In the genomic region with DNA sequence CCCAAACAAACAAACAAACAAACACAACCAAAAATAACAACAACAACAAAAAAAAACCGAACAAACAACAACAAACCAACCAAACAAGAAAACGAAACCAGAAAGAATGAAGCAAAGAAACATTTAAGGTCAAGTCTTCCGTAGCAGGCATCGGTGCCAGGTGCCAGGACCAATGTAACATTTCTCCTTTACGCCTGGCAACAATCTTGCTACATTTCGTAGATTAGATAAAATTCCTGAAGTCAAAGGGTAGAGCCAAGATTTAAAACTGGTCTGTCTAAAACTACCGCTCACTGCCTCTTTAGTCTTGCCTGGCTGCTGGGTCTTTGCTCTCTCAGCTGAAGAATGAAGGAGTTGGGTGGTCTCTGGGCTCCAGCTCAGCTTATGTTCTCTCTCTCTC, we compare ENCODE assay signal across 24 mouse cellular contexts. TPM values are rescaled to one million over a fixed set of nuclear protein-coding genes. Genes with fewer than 3 reads are reported as not detected.
DNase-seq lines count a peak whose midpoint lies in the region; ATAC-seq and TF ChIP-seq lines count a peak whose summit lies in the region.
"Had no signal": no experiment of that assay in that cellular context is flagged by ENCODE, and none has a peak within 500 bp of the region (broad histone marks: within the 10 kb centered on the region; RNA-seq: fewer than 3 reads in every experiment).

No protein-coding gene starts in this region.

- H3K27ac ChIP-seq in heart, embryonic 14.5 days (replicated peaks in 1 of 2; ENCODE audit: control insufficient read depth in 1 of 2, insufficient read depth in 1 of 2, low read depth in 2 of 2, low read length in 2 of 2), result peak overlapping the region in 1 of 2 experiments; percentile 41; a peak in 1 of 4 replicates
- no peak overlapping the region for H3K27ac ChIP-seq in midbrain, embryonic 11.5 days (ENCODE audit: low read depth, low read length)
- no peak overlapping the region for H3K27ac ChIP-seq in midbrain, postnatal 0 days (ENCODE audit: low read depth, low read length)
- H3K27ac ChIP-seq in hindbrain, embryonic 10.5 days, result no peak overlapping the region
- H3K27ac ChIP-seq: hindbrain, embryonic 13.5 days; kidney, embryonic 15.5 days; limb, embryonic 12.5 days; liver, embryonic 15.5 days; macrophage; stomach, embryonic 15.5 days had no signal

- intact Hi-C loops in heart, postnatal 14 days (cut with DNase I), result no loop called here

- no peak for ATAC-seq in heart, embryonic 14.5 days (ENCODE audit: insufficient number of reproducible peaks, insufficient read depth, low FRiP score, low read depth)
- no peak for ATAC-seq in midbrain, embryonic 11.5 days (ENCODE audit: low FRiP score)
- no peak for ATAC-seq in midbrain, postnatal 0 days (ENCODE audit: low FRiP score)
- ATAC-seq: forebrain, postnatal 0 days; inflammation-experienced regulatory T-cells, adult 6 months had no signal

- peak overlapping the region; percentile 52 for H3K4me2 ChIP-seq in heart, embryonic 14.5 days (ENCODE audit: low read length)
- H3K4me2 ChIP-seq in midbrain, embryonic 11.5 days, result no peak overlapping the region
- no peak overlapping the region for H3K4me2 ChIP-seq in midbrain, postnatal 0 days (ENCODE audit: low read depth, low read length, poor library complexity, severe bottlenecking)
- H3K4me2 ChIP-seq: hindbrain, embryonic 13.5 days; kidney, embryonic 15.5 days; limb, embryonic 12.5 days; liver, embryonic 15.5 days; stomach, embryonic 15.5 days had no signal

- H3K4me1 ChIP-seq in heart, embryonic 14.5 days (ENCODE audit: control insufficient read depth in 2 of 2, insufficient read depth in 2 of 2, low read length in 2 of 2), result peaks cover 20 to 32% of the 10 kb centered on the region in 2 experiments
- peaks cover 4% of the 10 kb centered on the region; the same call in 1 of the 2 replicates for H3K4me1 ChIP-seq in midbrain, embryonic 11.5 days (ENCODE audit: control insufficient read depth, insufficient read depth, low read length)
- H3K4me1 ChIP-seq in midbrain, postnatal 0 days (ENCODE audit: insufficient read depth, low read length), result peaks cover 3% of the 10 kb centered on the region; the same call in 1 of the 2 replicates
- H3K4me1 ChIP-seq in hindbrain, embryonic 10.5 days (replicated peaks), result 0 out of 2 replicates have a peak, but pooled peaks cover 4% of the 10 kb centered on the region
- H3K4me1 ChIP-seq: limb, embryonic 12.5 days had no signal

- no peaks in the 10 kb centered on the region for H3K27me3 ChIP-seq in heart, embryonic 14.5 days (ENCODE audit: control insufficient read depth, insufficient read depth, low read length)
- H3K27me3 ChIP-seq in midbrain, embryonic 11.5 days (ENCODE audit: control insufficient read depth, insufficient read depth, low read length), result no peaks in the 10 kb centered on the region
- no peaks in the 10 kb centered on the region for H3K27me3 ChIP-seq in midbrain, postnatal 0 days (ENCODE audit: insufficient read depth, low read length)
- H3K27me3 ChIP-seq in hindbrain, embryonic 10.5 days (ENCODE audit: insufficient read depth, poor library complexity, severe bottlenecking), result no peaks in the 10 kb centered on the region
- H3K27me3 ChIP-seq: hindbrain, embryonic 13.5 days; kidney, embryonic 15.5 days; limb, embryonic 12.5 days; liver, embryonic 15.5 days; stomach, embryonic 15.5 days had no signal

- no peaks in the 10 kb centered on the region for H3K36me3 ChIP-seq in heart, embryonic 14.5 days (ENCODE audit: control insufficient read depth, insufficient read depth, low read length)
- H3K36me3 ChIP-seq in midbrain, embryonic 11.5 days (ENCODE audit: control insufficient read depth, insufficient read depth, low read length), result no peaks in the 10 kb centered on the region
- H3K36me3 ChIP-seq in midbrain, postnatal 0 days (ENCODE audit: insufficient read depth, low read length), result no peaks in the 10 kb centered on the region
- no peaks in the 10 kb centered on the region for H3K36me3 ChIP-seq in hindbrain, embryonic 10.5 days
- H3K36me3 ChIP-seq: hindbrain, embryonic 13.5 days; kidney, embryonic 15.5 days; limb, embryonic 12.5 days; liver, embryonic 15.5 days; midbrain, embryonic 10.5 days; stomach, embryonic 15.5 days had no signal

- no peaks in the 10 kb centered on the region for H3K9me3 ChIP-seq in heart, embryonic 14.5 days (ENCODE audit: control insufficient read depth, low read length)
- no peaks in the 10 kb centered on the region for H3K9me3 ChIP-seq in midbrain, embryonic 11.5 days (ENCODE audit: control insufficient read depth, low read length)
- H3K9me3 ChIP-seq in midbrain, postnatal 0 days (ENCODE audit: low read length), result no peaks in the 10 kb centered on the region
- H3K9me3 ChIP-seq in hindbrain, embryonic 10.5 days, result no peaks in the 10 kb centered on the region
- H3K9me3 ChIP-seq: hindbrain, embryonic 13.5 days; kidney, embryonic 15.5 days; limb, embryonic 12.5 days; liver, embryonic 15.5 days; midbrain, embryonic 10.5 days; stomach, embryonic 15.5 days had no signal

- DNase-seq in heart, postnatal 14 days, result no peak
- DNase-seq in kidney, adult 18-20 months, result peak; percentile 2
- no peak for DNase-seq in kidney, postnatal 14 days
- DNase-seq in midbrain, embryonic 11.5 days (ENCODE audit: low spot score, missing footprints), result peak; percentile 60
- DNase-seq in midbrain, postnatal 0 days (ENCODE audit: low spot score), result no peak
- DNase-seq in hindbrain, embryonic 10.5 days (ENCODE audit: low spot score), result no peak
- DNase-seq: adrenal gland, postnatal 25 days; B cell, adult 2 months; cerebellum, adult 11-12 months; embryo, embryonic 11 days; forebrain, postnatal 0 days; gastrocnemius, postnatal 36 days; retina, postnatal 1 day; thymus, postnatal 25 days had no signal

- WGBS in heart, embryonic 14.5 days, result 26% methylated on average over 7 of the region's 7 CpGs
- 89% methylated on average over 7 of the region's 7 CpGs for WGBS in midbrain, embryonic 11.5 days
- 85% methylated on average over 7 of the region's 7 CpGs for WGBS in midbrain, postnatal 0 days
- WGBS in hindbrain, embryonic 10.5 days, result 90% methylated on average over 7 of the region's 7 CpGs

- H3K9ac ChIP-seq in heart, embryonic 14.5 days (ENCODE audit: low read length), result 0 out of 2 replicates have a peak overlapping the region, but pooled peaks have one; percentile 30
- H3K9ac ChIP-seq in midbrain, embryonic 11.5 days (ENCODE audit: low read length), result no peak overlapping the region
- no peak overlapping the region for H3K9ac ChIP-seq in midbrain, postnatal 0 days (replicated peaks; ENCODE audit: low read length, poor library complexity, severe bottlenecking)
- H3K9ac ChIP-seq: forebrain, postnatal 0 days; hindbrain, embryonic 13.5 days; kidney, embryonic 15.5 days; limb, embryonic 12.5 days; liver, embryonic 15.5 days; stomach, embryonic 15.5 days had no signal

- no peak for TF ChIP-seq CTCF in midbrain, postnatal 0 days (IDR thresholded peaks at IDR 0.05)

- H3K4me3 ChIP-seq in heart, embryonic 14.5 days (ENCODE audit: control insufficient read depth in 1 of 2, insufficient read depth in 1 of 2, low read depth in 1 of 2, low read length in 2 of 2), result no peak overlapping the region
- no peak overlapping the region for H3K4me3 ChIP-seq in midbrain, embryonic 11.5 days (ENCODE audit: low read depth, low read length)
- no peak overlapping the region for H3K4me3 ChIP-seq in midbrain, postnatal 0 days (ENCODE audit: low read depth, low read length)
- H3K4me3 ChIP-seq in hindbrain, embryonic 10.5 days, result no peak overlapping the region
- H3K4me3 ChIP-seq: hindbrain, embryonic 13.5 days; kidney, embryonic 15.5 days; limb, embryonic 12.5 days; liver, embryonic 15.5 days; midbrain, embryonic 10.5 days; stomach, embryonic 15.5 days had no signal

RNA-seq across cellular contexts. Expression of a gene that starts 12.8 kb away (rescaled TPM):
- 276 and 280 TPM in 2 replicates for polyA plus RNA-seq in heart, embryonic 14.5 days (2014; fragmentation: Nextera tagmentation; extraction: Ambion mirVana)
- total RNA-seq in heart, postnatal 14 days (2021), result 10 to 100 TPM; 85.0 to 85.9 TPM
- polyA plus RNA-seq in midbrain, embryonic 11.5 days (2014; fragmentation: Nextera tagmentation; extraction: Ambion mirVana), result 516 and 544 TPM in 2 replicates
- 67.9 and 94.6 TPM in 2 replicates for total RNA-seq in midbrain, postnatal 0 days (2014; rRNA removed)
- 160 and 200 TPM in 2 replicates for polyA plus RNA-seq in midbrain, postnatal 0 days (2015; fragmentation: Nextera tagmentation; extraction: Ambion mirVana)
- polyA plus RNA-seq in hindbrain, embryonic 10.5 days (2016; fragmentation: Nextera tagmentation; extraction: Ambion mirVana), result 516 and 585 TPM in 2 replicates
- total RNA-seq: monocyte, adult 5-6 weeks had no signal

RNA-seq across cellular contexts. Expression of a gene that starts 24.1 kb away (rescaled TPM):
- polyA plus RNA-seq in heart, embryonic 14.5 days (2014; fragmentation: Nextera tagmentation; extraction: Ambion mirVana), result 37.0 and 38.5 TPM in 2 replicates
- 10 to 100 TPM; 22.1 to 22.8 TPM for total RNA-seq in heart, postnatal 14 days (2021)
- polyA plus RNA-seq in midbrain, embryonic 11.5 days (2014; fragmentation: Nextera tagmentation; extraction: Ambion mirVana), result 95.1 and 102 TPM in 2 replicates
- total RNA-seq in midbrain, postnatal 0 days (2014; rRNA removed), result 26.1 and 29.3 TPM in 2 replicates
- polyA plus RNA-seq in midbrain, postnatal 0 days (2015; fragmentation: Nextera tagmentation; extraction: Ambion mirVana), result 39.4 and 45.7 TPM in 2 replicates
- 42.4 and 69.1 TPM in 2 replicates for polyA plus RNA-seq in hindbrain, embryonic 10.5 days (2016; fragmentation: Nextera tagmentation; extraction: Ambion mirVana)

RNA-seq across cellular contexts. Expression of a gene that starts 47.2 kb away (rescaled TPM):
- 6.7 and 7.4 TPM in 2 replicates for polyA plus RNA-seq in heart, embryonic 14.5 days (2014; fragmentation: Nextera tagmentation; extraction: Ambion mirVana)
- 10 to 100 TPM in 1 of 2 experiments, 1 to 10 TPM in 1; 9.9 to 10.0 TPM for total RNA-seq in heart, postnatal 14 days (2021)
- polyA plus RNA-seq in midbrain, embryonic 11.5 days (2014; fragmentation: Nextera tagmentation; extraction: Ambion mirVana), result 1.9 and 2.9 TPM in 2 replicates
- total RNA-seq in midbrain, postnatal 0 days (2014; rRNA removed), result 4.2 and 11.2 TPM in 2 replicates
- 2.2 and 2.5 TPM in 2 replicates for polyA plus RNA-seq in midbrain, postnatal 0 days (2015; fragmentation: Nextera tagmentation; extraction: Ambion mirVana)
- polyA plus RNA-seq in hindbrain, embryonic 10.5 days (2016; fragmentation: Nextera tagmentation; extraction: Ambion mirVana), result 3.8 and 4.7 TPM in 2 replicates

Comparison
In these comparisons a context has a peak if more than half of its experiments do, and no peak if none do; other contexts are left out.
1. DNase-seq: peak in kidney, adult 18-20 months (single experiment) and midbrain, embryonic 11.5 days (single experiment); none in heart, postnatal 14 days (0 of 2), kidney, postnatal 14 days (single experiment), midbrain, postnatal 0 days (single experiment) and hindbrain, embryonic 10.5 days (single experiment).